Mouse (Mus musculus) hindbrain, embryonic 10.5 days (tissue): ENCODE measurements at regions not wholly inside any gene's neighbourhood (a gene's known extent, or its start where the extent isn't known, plus 50 kb on each side); places are given as distances from the start of the nearest gene placed in this dataset.

Experiments used
- DNase-seq: peaks from one replicate; pipeline ENCODE4 v3.0.0-alpha.2; 2017; ENCODE audit warnings: low spot score
- H3K27ac ChIP-seq: fragments of 300-500 bp; sonication (generic); 2 replicates; pipeline ENCODE4 v1.5.1; 2016; ENCODE audit warnings: mild to moderate bottlenecking, moderate library complexity
- H3K27me3 ChIP-seq: fragments of 300-500 bp; sonication (generic); 2 replicates; pipeline ENCODE4 v1.6.1; 2016; ENCODE audit warnings: mild to moderate bottlenecking; ENCODE audit not compliant: poor library complexity, insufficient read depth, severe bottlenecking
- H3K36me3 ChIP-seq: fragments of 300-500 bp; sonication (generic); 2 replicates; pipeline ENCODE4 v1.6.1; 2016; ENCODE audit warnings: mild to moderate bottlenecking, moderate library complexity
- H3K4me1 ChIP-seq: fragments of 300-500 bp; sonication (generic); replicated peaks from 2 replicates; pipeline ENCODE4 v1.6.1; 2016; ENCODE audit warnings: mild to moderate bottlenecking
- H3K4me3 ChIP-seq: fragments of 300-500 bp; sonication (generic); 2 replicates; pipeline ENCODE4 v1.5.1; 2016; ENCODE audit warnings: mild to moderate bottlenecking, moderate library complexity
- H3K9me3 ChIP-seq: fragments of 300-500 bp; sonication (generic); 2 replicates; pipeline ENCODE4 v1.6.1; 2016; ENCODE audit warnings: mild to moderate bottlenecking, moderate library complexity
- WGBS: fragments of 180-500 bp; shearing (Covaris S2); methylation state at CpG from one replicate; pipeline ENCODE4 v1.1.7; 2016; 5-methylcytosine and 5-hydroxymethylcytosine counted together

GRCm38 (mm10) chr1:57470356-57470755 lies 63.5 kb upstream of the Tyw5 start:
- Histone ChIP-seq H3K27me3 (no peaks in the 10 kb centered on the region), H3K27ac (no peak overlapping the region), H3K4me3 (no peak overlapping the region), H3K9me3 (no peaks in the 10 kb centered on the region), H3K4me1 (peaks cover 10% of the 10 kb centered on the region; the same call in 1 of the 2 replicates), H3K36me3 (no peaks in the 10 kb centered on the region)
- DNase-seq, result no peak
- 61% methylated on average over 1 of the region's 1 CpGs for WGBS

GRCm38 (mm10) chr1:57472235-57472634 lies 65.3 kb upstream of the Tyw5 start:
- no peak for DNase-seq
- peaks cover 10% of the 10 kb centered on the region; the same call in 1 of the 2 replicates for H3K4me1 ChIP-seq
- no peaks in the 10 kb centered on the region for H3K9me3 ChIP-seq
- H3K4me3 ChIP-seq, result no peak overlapping the region
- 80% methylated on average over 1 of the region's 1 CpGs for WGBS
- no peak overlapping the region for H3K27ac ChIP-seq
- H3K27me3 ChIP-seq, result no peaks in the 10 kb centered on the region
- no peaks in the 10 kb centered on the region for H3K36me3 ChIP-seq

- no peaks in the 10 kb centered on the region for H3K27me3 ChIP-seq
- no peak overlapping the region for H3K27ac ChIP-seq
- H3K36me3 ChIP-seq, result no peaks in the 10 kb centered on the region
- no peaks in the 10 kb centered on the region for H3K4me1 ChIP-seq
- no peak overlapping the region for H3K4me3 ChIP-seq
- H3K9me3 ChIP-seq, result no peaks in the 10 kb centered on the region
- no peak for DNase-seq
- 59% methylated on average over 1 of the region's 1 CpGs for WGBS
Measured at GRCm38 (mm10) chr1:57477725-57478124, 70.8 kb upstream of the Tyw5 start.

DNA sequence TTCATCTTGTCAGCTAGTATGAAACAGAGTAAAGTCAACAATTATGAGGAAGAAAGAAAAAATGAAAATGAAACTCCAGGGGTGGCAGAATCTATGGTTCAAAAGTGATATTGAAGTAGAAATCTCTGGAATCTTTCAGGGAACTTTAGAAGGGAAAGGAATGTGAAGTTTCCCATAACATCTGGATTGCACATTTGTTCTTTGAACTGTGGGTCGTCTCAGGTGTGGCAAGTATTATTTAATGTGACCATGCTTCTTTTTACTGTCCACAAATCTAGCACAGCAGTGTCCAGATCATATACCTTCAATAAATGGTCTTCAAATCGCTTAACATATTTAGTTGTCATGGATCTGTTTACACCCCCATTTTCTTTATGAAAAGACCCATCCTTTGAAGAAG lies 71.2 kb upstream of the Tyw5 start:
- no peaks in the 10 kb centered on the region for H3K4me1 ChIP-seq
- WGBS, result 70% methylated on average over 2 of the region's 2 CpGs
- no peaks in the 10 kb centered on the region for H3K27me3 ChIP-seq
- DNase-seq, result no peak
- H3K4me3 ChIP-seq, result no peak overlapping the region
- H3K9me3 ChIP-seq, result no peaks in the 10 kb centered on the region
- no peak overlapping the region for H3K27ac ChIP-seq
- no peaks in the 10 kb centered on the region for H3K36me3 ChIP-seq

DNA sequence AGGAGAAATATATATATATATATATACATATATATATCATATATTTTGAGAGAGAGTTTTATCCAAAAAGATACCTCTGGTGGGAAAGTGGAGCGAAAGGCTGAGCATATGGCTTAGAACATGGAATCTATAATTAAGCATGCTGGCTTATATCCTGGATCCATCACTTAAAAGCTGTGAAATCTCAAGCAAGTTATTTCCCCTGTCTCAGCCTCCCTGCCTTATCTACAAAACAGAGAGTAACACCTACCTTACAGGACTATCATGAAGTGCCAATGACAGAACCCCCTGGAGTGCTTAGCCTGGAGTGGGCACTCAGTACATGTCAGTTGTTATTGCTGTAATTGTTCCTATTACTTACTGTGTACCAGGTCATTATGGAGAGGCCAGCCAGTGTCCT lies 71.9 kb upstream of the Tyw5 start:
- Histone ChIP-seq H3K27ac (no peak overlapping the region), H3K9me3 (no peaks in the 10 kb centered on the region), H3K27me3 (no peaks in the 10 kb centered on the region), H3K4me3 (no peak overlapping the region), H3K36me3 (no peaks in the 10 kb centered on the region), H3K4me1 (no peaks in the 10 kb centered on the region)
- DNase-seq, result no peak
- 95% methylated on average over 1 of the region's 1 CpGs for WGBS

DNA sequence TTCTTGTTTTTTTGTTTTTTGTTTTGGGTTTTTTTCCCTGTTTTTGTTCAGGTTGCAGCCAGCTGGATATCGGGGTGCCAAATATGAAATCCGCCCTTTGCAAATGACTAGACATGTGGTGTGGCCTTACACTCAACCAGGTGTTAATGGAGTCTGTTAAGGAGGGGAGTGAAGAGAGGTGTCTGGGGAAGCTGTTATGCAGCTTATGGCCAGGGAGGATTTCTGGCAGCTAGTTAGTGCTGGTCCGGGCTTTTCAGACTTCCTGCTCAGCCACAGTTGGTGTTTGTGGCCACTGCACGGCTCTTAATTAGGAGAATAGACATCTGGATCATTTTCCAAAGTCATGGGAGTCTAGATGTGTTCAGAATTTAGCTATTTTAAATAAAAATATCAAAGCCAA lies 72.7 kb upstream of the Tyw5 start:
- WGBS, result 77% methylated on average over 4 of the region's 4 CpGs
- no peak for DNase-seq
- no peaks in the 10 kb centered on the region for H3K27me3 ChIP-seq
- no peaks in the 10 kb centered on the region for H3K36me3 ChIP-seq
- H3K9me3 ChIP-seq, result no peaks in the 10 kb centered on the region
- H3K4me3 ChIP-seq, result no peak overlapping the region
- H3K27ac ChIP-seq, result no peak overlapping the region
- no peaks in the 10 kb centered on the region for H3K4me1 ChIP-seq

GRCm38 (mm10) chr1:57489176-57489575 lies 82.3 kb upstream of the Tyw5 start:
- no peak for DNase-seq
- Histone ChIP-seq H3K27ac (no peak overlapping the region), H3K27me3 (no peaks in the 10 kb centered on the region), H3K4me1 (no peaks in the 10 kb centered on the region), H3K9me3 (no peaks in the 10 kb centered on the region), H3K36me3 (no peaks in the 10 kb centered on the region), H3K4me3 (no peak overlapping the region)
- 92% methylated on average over 2 of the region's 2 CpGs for WGBS

GRCm38 (mm10) chr1:57489588-57489987 lies 82.7 kb upstream of the Tyw5 start:
- Histone ChIP-seq H3K27me3 (no peaks in the 10 kb centered on the region), H3K36me3 (no peaks in the 10 kb centered on the region), H3K27ac (no peak overlapping the region), H3K4me3 (no peak overlapping the region), H3K4me1 (no peaks in the 10 kb centered on the region), H3K9me3 (no peaks in the 10 kb centered on the region)
- WGBS, result 82% methylated on average over 6 of the region's 6 CpGs
- DNase-seq, result no peak

GRCm38 (mm10) chr1:57490021-57490420 lies 83.1 kb upstream of the Tyw5 start:
- Histone ChIP-seq H3K27ac (no peak overlapping the region), H3K4me1 (no peaks in the 10 kb centered on the region), H3K4me3 (no peak overlapping the region), H3K36me3 (no peaks in the 10 kb centered on the region), H3K9me3 (no peaks in the 10 kb centered on the region), H3K27me3 (no peaks in the 10 kb centered on the region)
- no peak for DNase-seq
- WGBS, result 80% methylated on average over 4 of the region's 4 CpGs

DNA sequence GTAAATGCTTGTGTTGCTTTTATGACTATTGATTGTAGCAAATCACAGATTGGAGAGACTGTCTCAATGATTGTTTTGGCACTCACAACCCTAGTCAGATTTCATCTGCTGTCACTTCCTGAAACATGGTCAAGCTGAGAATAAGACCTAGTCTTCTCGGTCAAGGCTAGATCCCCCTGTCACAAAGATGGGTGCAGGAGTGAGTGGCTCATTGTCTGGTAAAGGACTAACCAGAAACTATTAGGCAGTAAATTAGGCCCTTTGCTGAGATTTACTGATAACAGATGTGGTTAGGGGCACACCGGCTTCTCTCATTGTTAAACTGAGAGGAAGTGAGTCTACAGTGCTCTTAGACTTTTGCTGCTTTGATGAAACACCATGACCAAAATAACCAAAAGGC lies 85.8 kb upstream of the Tyw5 start:
- no peak overlapping the region for H3K27ac ChIP-seq
- WGBS, result 87% methylated on average over 2 of the region's 2 CpGs
- no peaks in the 10 kb centered on the region for H3K27me3 ChIP-seq
- no peaks in the 10 kb centered on the region for H3K9me3 ChIP-seq
- H3K36me3 ChIP-seq, result no peaks in the 10 kb centered on the region
- no peak overlapping the region for H3K4me3 ChIP-seq
- DNase-seq, result no peak
- 0 out of 2 replicates have a peak, but pooled peaks cover 4% of the 10 kb centered on the region for H3K4me1 ChIP-seq

- no peaks in the 10 kb centered on the region for H3K27me3 ChIP-seq
- no peaks in the 10 kb centered on the region for H3K9me3 ChIP-seq
- DNase-seq, result no peak
- 0 out of 2 replicates have a peak, but pooled peaks cover 4% of the 10 kb centered on the region for H3K4me1 ChIP-seq
- H3K4me3 ChIP-seq, result no peak overlapping the region
- no peaks in the 10 kb centered on the region for H3K36me3 ChIP-seq
- 81% methylated on average over 8 of the region's 8 CpGs for WGBS
- no peak overlapping the region for H3K27ac ChIP-seq
Measured at GRCm38 (mm10) chr1:57497489-57498037, 90.7 kb upstream of the Tyw5 start.

- Histone ChIP-seq H3K4me1 (no peaks in the 10 kb centered on the region), H3K9me3 (no peaks in the 10 kb centered on the region), H3K36me3 (no peaks in the 10 kb centered on the region), H3K27ac (no peak overlapping the region), H3K27me3 (no peaks in the 10 kb centered on the region), H3K4me3 (no peak overlapping the region)
- 74% methylated on average over 9 of the region's 9 CpGs for WGBS
- no peak for DNase-seq
Measured at GRCm38 (mm10) chr1:57510359-57511120, 103.6 kb upstream of the Tyw5 start.

DNA sequence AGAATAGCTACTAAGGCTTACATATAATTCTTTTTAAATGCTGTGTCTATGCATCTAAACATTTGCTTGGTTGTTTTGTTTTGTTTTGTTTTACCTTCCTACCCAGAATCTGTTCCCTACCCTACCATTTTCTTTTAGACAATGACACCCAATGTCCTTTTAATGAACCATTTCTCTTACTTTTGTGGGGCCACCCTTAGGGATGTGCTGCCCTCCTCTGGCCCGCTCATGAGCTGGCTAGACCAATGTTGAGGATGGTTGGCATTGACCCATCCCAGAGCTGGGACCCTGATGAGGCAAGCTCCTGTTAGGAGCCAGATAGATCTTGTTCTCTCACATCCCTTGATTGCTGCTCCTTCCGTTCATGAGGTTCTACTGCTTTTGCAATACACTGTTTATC lies 105.0 kb upstream of the Tyw5 start:
- Histone ChIP-seq H3K27me3 (no peaks in the 10 kb centered on the region), H3K4me1 (no peaks in the 10 kb centered on the region), H3K4me3 (no peak overlapping the region), H3K27ac (no peak overlapping the region), H3K9me3 (no peaks in the 10 kb centered on the region), H3K36me3 (no peaks in the 10 kb centered on the region)
- WGBS, result 96% methylated on average over 2 of the region's 2 CpGs
- DNase-seq, result no peak
